Mouse (Mus musculus): ENCODE measurements around the gene Sh2d2a.

DNA sequence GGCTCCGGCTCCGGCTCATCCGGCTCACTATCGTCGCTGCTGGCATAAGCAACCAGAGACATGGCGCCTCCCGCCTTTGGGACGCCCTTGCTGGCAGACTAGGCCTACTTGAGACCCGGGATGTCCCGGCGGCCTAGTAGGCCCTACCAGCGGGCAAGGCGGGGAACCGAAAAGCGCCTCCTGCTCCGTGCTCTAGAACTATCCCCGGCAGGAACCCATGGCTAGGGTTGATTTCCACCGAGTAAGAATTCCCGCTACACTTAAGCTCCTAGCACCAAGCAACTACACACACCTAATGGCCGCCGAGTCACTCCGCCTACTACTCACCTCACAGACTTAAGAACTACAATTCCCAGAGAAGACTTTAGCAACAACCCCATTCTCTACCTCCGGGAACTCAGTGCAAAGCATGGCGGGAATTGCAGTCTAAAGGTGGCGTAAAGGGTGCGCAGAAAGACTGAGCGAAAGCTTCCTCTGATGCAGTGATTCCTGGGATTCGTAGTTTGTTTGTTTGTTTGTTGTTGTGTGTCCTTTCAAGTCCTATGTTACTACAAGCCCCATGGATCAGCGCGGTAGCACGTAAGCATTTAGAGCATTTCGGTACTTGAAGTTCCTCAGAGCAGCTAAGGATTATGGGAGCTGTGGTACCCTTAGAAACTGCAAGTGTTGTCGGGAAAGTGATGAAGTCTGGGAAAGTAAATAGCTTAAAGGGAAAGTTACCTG, 38.9 kb downstream of the Sh2d2a start, which contains the start of gene Prcc:
- TF ChIP-seq GATA1 (IDR thresholded peaks at IDR 0.05; ENCODE audit: low read length) (no peak), TAL1 (IDR thresholded peaks at IDR 0.05; ENCODE audit: low read length) (no peak)

Measured in erythroblast, embryonic 14.5 days (primary cell).